Mouse (Mus musculus): ENCODE data around the gene Pdcd2l.

- TF ChIP-seq HCFC1 (IDR thresholded peaks at IDR 0.05; ENCODE audit: low read depth, low read length) (no peak), KAT2A (IDR thresholded peaks at IDR 0.05; ENCODE audit: insufficient replicate concordance, low read length) (no peak), CTCF (conservative IDR thresholded peaks at IDR 0.05 in 1 of 2, IDR thresholded peaks at IDR 0.05 in 1 of 2; ENCODE audit: low read depth in 2 of 2, low read length in 2 of 2) (no peak), ELF1 (IDR thresholded peaks at IDR 0.05; ENCODE audit: low read depth, low read length) (no peak), POLR2A (IDR thresholded peaks at IDR 0.05; ENCODE audit: low read depth, low read length) (no peak), JUND (conservative IDR thresholded peaks at IDR 0.05; ENCODE audit: low read depth, low read length) (no peak), ZNF384 (IDR thresholded peaks at IDR 0.05; ENCODE audit: low read depth, low read length) (no peak), NELFE (IDR thresholded peaks at IDR 0.05; ENCODE audit: low read depth, low read length) (no peak), JUN (IDR thresholded peaks at IDR 0.05; ENCODE audit: insufficient read depth, low read depth, low read length) (no peak), USF2 (conservative IDR thresholded peaks at IDR 0.05; ENCODE audit: low read depth, low read length) (no peak)
Measured at GRCm38 (mm10) chr7:34216474-34216873, 20.0 kb upstream of the Pdcd2l start.

All from CH12.LX (cell line).